Mouse (Mus musculus): ENCODE measurements at regions not wholly inside any gene's neighbourhood (a gene's known extent, or its start where the extent isn't known, plus 50 kb on each side); places are given as distances from the start of the nearest gene placed in this dataset.

- DNase-seq (ENCODE audit: low spot score), result peak; percentile 59
Measured at GRCm38 (mm10) chr2:47424910-47425309, 1389.0 kb upstream of the Acvr2a start.

- DNase-seq (ENCODE audit: low spot score), result peak; percentile 79
Measured at GRCm38 (mm10) chr2:47429843-47430242, 1384.1 kb upstream of the Acvr2a start.

DNA sequence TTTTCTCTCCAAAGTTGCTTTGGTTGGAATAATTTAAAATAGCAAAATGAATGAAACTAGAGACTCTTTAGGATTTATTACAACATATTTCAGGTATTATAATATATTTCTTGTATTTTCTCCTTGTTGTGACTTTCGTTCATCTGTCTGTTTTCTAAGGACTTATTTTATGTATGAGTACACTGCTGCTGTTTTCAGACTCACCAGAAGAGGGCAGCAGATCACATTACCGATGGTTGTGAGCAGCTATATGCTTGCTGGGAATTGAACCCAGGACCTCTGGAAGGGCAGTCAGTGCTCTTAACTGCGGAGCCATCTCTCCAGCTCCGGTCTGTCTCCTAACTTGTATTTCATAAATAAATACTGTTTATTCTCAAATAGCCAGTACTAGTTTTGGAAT lies 1347.9 kb upstream of the Acvr2a start:
- DNase-seq (ENCODE audit: low spot score), result peak; percentile 23

DNA sequence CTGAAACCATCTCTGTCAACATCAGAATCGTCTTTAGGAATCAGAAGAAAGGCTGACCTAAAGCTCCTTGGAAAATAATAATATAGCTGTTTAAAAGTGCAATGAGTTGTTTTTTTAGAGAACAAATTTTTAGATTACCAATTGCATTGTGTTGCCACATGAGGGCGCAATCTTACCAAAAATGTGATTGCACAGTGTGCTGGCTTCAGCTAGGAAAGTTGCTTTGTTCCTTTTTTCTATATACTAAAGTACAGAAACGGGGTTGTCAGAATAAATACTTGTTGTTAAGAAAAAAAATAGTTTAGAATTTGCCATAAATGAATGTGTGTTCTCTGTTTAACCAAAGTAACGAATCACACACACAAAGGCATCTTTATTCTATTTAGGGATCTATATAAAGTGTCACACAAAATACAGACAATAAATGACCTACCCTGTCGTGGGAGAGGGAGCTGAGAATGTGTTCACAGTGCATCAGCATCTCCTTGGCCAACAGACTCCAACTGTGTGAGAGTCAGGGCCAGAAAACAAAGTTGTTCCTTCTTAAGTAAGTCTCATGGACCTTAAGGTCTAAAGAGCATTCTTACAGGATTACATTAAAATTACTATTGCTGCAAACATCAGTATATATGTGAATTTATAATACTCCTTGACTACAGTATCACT lies 1321.9 kb upstream of the Acvr2a start:
- peak; percentile 81 for DNase-seq (ENCODE audit: low spot score)
